Mouse (Mus musculus) frontal cortex, postnatal 10 days (tissue): Measurements from ENCODE around the gene Ehd1.
"Not testable (repeated sequence)": the region's sequence is repeated elsewhere in the genome, so short reads cannot be mapped to it uniquely, and the experiment has no call there.

ENCODE experiments used
- DNase-seq, 2 experiments: peaks; one replicate each; pipeline ENCODE4 v3.0.0; 2022; ENCODE audit warnings: low spot score in 2 of 2, mixed read lengths in 1 of 2

Gene Ehd1

GRCm38 (mm10) chr19:6279481-6280144 is 3.1 kb downstream of the Ehd1 start:
- DNase-seq, result no peak

- DNase-seq, result no peak
These were observed 4.0 kb downstream of the Ehd1 start for GRCm38 (mm10) chr19:6280554-6280953.

GRCm38 (mm10) chr19:6281122-6282020 is 4.8 kb downstream of the Ehd1 start:
- no peak for DNase-seq

GRCm38 (mm10) chr19:6283001-6283400 is 6.5 kb downstream of the Ehd1 start:
- DNase-seq, result no peak

- DNase-seq, result no peak
These were observed 8.0 kb downstream of the Ehd1 start for GRCm38 (mm10) chr19:6284502-6284901.

GRCm38 (mm10) chr19:6285226-6285625 is 8.7 kb downstream of the Ehd1 start:
- DNase-seq, result no peak

GRCm38 (mm10) chr19:6285632-6286433 is 9.3 kb downstream of the Ehd1 start:
- no peak for DNase-seq

- no peak for DNase-seq
These were observed 10.2 kb downstream of the Ehd1 start for GRCm38 (mm10) chr19:6286434-6287401.

- DNase-seq, result no peak
These were observed 11.8 kb downstream of the Ehd1 start for GRCm38 (mm10) chr19:6288236-6288894.

- DNase-seq, result no peak
These were observed 13.2 kb downstream of the Ehd1 start for GRCm38 (mm10) chr19:6289696-6290238.

GRCm38 (mm10) chr19:6290720-6291116 is 14.2 kb downstream of the Ehd1 start:
- DNase-seq, result not testable (repeated sequence)

- no peak for DNase-seq
These were observed 14.7 kb downstream of the Ehd1 start for GRCm38 (mm10) chr19:6291117-6291781.

GRCm38 (mm10) chr19:6292262-6292661 is 15.7 kb downstream of the Ehd1 start:
- no peak for DNase-seq

- DNase-seq, result no peak
These were observed 17.8 kb downstream of the Ehd1 start for GRCm38 (mm10) chr19:6294301-6294700.

GRCm38 (mm10) chr19:6296551-6297210 is 20.2 kb downstream of the Ehd1 start:
- no peak for DNase-seq

GRCm38 (mm10) chr19:6297641-6298040 is 21.1 kb downstream of the Ehd1 start:
- DNase-seq, result no peak

- DNase-seq, result no peak
These were observed 22.5 kb downstream of the Ehd1 start for GRCm38 (mm10) chr19:6299003-6299402.

- no peak for DNase-seq
These were observed 23.1 kb downstream of the Ehd1 start for GRCm38 (mm10) chr19:6299450-6300267.
